Mouse (Mus musculus): Measurements from ENCODE around the gene Ttc39b.

Gene Ttc39b

GRCm38 (mm10) chr4:83323910-83324684 is at the start of gene Ttc39b:
Ttc39b (minus strand) TSS chr4:83324255.
- DNase-seq: peak; percentile 94

DNA sequence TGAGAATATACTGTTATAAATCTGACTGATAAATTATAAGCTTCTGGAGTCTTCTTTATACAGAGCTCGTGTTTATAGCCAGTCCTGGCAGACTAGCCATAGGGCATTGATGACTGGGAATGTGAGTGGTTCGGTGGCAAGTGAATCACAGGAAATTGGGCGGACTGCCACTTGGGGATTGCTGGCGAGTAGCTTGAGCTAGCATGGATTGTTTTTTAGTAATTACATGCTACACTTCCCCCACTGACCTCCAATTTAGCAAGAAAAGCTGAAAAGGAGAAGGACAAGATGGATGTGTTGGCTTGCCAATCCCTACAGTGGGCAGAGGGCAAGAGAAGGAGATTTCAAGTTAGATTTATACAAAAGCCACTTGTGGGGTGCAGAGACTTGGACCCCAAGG is 49.3 kb upstream of the Ttc39b start:
- no peak for DNase-seq

GRCm38 (mm10) chr4:83357738-83358137 is 33.7 kb upstream of the Ttc39b start:
- DNase-seq: no peak

- no peak for DNase-seq
Measured at GRCm38 (mm10) chr4:83354786-83355185, 30.7 kb upstream of the Ttc39b start.

DNA sequence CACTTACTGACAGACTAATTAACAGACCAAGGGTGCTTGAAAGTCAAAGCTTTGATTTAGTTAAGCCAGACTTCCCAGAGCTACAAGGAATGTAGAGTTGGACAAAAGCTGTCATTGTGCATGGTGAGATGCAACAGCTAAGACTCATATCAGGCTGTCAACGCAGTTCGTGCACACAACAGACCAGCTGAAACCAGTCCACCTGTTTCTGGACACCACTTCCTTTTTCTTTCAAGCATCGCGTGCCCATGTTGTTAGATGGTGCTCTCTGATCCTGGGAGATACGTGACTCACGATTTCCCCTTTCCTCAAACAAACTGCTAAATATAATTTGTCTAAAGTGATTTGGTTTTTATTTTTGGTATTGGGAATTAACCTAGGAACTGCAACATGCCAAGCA is 29.9 kb upstream of the Ttc39b start:
- no peak for DNase-seq

GRCm38 (mm10) chr4:83353276-83353675 is 29.2 kb upstream of the Ttc39b start:
- DNase-seq: no peak

DNA sequence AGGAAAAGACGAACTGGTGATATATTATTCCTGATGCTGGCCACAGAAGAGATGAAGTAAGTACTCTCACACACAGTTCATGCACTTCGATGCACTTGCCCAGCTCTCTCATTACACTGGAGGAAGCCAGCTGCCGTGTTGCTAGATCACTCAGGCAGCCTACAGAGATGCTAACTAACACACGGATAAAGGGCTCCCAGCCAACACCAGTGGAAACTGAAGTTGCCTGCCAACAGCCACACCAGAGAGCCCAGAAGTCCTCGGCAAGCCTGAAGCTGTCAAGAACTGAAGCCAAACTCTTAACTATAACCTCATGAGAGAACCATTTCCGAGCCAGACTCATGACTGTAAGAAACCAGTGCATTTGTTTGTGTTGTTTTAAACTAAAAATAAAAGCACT is 26.7 kb upstream of the Ttc39b start:
- no peak for DNase-seq

GRCm38 (mm10) chr4:83348970-83349369 is 24.9 kb upstream of the Ttc39b start:
- no peak for DNase-seq

GRCm38 (mm10) chr4:83343895-83344294 is 19.8 kb upstream of the Ttc39b start:
- no peak for DNase-seq

DNA sequence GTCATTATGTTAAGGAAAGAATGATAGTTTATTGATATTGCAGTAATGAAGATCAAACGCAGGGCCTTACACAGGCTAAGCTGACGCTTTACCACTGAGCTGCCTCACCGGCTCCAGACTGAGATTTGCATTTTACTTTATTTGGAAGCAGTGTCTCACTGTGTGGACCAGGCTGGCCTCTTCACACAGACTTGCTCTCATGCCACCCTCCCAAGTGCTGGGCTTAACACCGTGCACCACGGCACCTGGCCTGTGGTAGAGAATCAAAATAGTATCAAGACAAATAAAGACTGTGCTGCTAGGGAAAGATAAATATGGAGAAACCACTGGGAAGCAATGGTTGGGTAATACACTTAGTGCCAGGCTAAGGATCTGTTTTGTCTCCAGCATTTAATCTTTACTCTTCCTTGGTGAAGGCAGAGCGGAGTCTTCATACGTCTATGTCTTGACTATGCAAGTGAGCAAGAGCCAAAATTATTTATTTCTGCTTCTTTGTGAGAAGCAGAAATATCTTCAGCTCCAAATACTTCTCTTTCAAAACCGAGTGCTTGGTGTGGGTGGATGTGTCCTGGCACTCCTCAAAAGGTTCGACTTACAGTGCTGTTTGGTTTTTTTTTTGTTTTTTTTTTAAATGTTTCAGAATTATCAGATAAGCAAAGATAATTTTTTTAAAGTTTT is 19.2 kb upstream of the Ttc39b start:
- DNase-seq: no peak

- DNase-seq: peak; percentile 33
Measured at GRCm38 (mm10) chr4:83342268-83342970, 18.4 kb upstream of the Ttc39b start.

DNA sequence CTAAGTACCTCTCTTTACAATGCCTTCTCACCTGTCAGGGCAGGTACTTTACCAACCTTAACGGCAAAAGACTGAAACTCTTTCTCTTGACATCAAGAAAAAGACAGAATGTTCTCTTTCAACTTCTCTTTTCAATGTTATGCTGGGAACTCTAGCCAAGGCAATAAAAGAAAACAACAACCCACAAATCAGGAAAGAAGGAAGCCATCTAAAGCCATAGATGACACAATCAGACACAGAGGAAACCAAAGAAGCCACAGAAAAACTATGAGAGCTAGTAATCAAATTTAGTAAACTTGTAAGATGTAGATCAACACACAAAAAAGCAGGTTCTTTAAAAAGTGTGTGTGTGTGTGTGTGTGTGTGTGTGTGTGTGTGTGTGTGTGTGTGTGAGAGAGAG is 15.3 kb upstream of the Ttc39b start:
- DNase-seq: no peak

DNA sequence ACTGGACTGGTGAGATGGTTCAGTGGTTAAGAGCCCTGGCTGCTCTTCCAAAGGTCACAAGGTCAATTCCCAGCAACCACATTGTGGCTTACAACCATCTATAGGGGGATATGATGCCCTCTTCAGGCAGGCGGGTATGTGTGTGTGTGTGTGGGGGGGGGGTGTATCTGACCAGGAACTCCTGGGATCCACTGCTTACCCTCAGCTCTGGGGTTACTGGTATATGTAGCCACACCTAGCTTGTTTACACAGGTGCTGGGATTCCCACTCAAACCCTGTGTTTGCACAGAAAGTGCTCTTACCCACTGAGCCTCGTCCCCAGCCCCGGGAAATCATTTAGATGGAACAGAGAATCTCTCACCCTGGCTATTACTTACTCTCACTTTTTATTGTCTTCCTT is 13.7 kb upstream of the Ttc39b start:
- no peak for DNase-seq

GRCm38 (mm10) chr4:83330369-83330768 is 6.3 kb upstream of the Ttc39b start:
- no peak for DNase-seq

DNA sequence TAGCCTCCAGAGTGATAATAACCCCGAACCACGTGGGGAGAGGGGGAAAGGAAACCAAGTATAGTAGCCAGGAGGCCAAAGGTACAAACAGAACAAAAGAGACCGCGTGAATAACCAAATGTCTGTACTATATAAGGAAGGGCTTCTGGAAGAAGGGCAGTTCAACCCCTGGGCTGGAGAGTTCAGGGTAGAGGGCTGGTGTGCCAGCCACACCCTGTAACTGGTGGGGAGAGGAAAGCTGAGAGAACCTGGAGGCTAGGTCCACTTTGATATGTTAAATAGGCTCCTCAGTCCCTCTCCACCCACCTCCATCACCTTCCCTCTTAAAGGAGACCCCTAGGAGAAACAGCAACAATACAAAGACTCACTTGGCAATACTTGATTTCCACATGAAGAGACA is 5.6 kb upstream of the Ttc39b start:
- DNase-seq: no peak

GRCm38 (mm10) chr4:83328026-83328945 is 4.2 kb upstream of the Ttc39b start:
- DNase-seq: peak; percentile 27

GRCm38 (mm10) chr4:83327526-83327925 is 3.5 kb upstream of the Ttc39b start:
- DNase-seq: no peak

DNA sequence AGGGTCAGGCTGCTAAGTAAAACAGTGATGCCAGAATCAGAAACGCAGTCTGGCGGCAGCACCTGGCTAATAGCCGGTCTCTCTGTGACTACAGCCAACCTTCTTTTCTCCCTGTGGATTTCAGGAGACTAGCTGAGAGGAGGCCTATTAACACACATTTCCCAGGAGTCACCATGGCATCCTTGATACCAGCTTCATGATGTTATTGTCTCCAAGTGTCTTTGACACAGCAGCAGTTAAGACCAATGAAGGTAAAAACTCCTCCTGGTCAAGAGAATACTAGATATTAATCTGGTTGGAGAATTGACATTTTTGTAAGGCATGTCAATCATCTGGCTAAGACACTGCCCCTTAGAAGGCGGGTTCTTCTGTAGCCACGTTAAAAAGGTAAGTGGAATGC is 1.3 kb upstream of the Ttc39b start:
- no peak for DNase-seq

DNA sequence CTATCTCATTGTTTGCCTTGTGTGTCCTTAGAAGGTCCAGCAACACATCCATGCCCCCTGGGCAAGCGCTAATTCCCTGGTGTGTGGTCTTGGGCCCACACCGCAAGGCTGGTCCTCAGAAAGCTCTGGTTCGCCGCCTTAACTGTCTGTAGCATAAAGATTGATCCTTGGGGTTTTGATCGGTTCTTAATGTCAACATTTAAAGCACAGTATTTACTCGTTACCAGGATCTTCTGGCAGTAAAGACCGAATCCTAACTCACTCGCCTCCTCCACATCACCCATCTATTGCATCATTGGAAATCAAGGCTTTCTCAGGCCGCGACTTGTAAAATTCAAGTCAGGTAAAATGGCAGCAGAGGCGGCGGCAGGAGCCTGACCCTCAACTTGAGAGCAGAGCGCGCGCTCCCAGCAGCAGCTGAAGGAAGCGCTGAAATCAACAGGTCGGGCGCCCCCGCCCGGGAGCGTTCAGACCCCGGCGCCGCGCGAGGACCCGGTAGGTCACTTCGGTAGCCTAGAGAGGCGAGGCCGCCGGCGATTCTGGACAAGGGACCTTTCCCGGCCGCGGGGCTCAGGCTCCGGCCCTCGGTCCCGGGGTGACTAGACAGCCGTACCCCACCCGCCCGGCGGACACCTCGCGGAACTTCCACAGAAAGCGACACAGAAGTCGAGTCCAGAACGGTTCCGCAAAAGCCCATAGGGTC is 703 bp downstream of the Ttc39b start:
- peak; percentile 92 for DNase-seq

DNA sequence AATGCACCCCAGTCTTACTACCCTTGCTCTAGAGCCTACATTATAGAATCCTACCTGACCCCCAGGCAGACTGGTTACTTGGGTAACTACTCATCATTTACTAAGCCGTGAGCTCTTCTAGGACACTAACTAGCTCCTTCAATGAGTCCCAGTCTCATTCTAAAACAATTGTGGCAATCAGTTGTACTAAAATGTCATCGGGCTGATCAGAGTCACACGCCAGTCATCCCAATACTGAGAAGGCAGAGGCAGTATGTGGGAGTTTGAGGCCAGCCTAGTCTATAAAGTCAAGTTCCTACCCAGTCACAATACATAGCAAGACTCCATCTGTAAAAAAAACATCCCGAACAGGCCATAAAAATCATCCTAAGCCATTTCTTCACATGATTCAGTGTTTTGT is 4.3 kb downstream of the Ttc39b start:
- DNase-seq: no peak

DNA sequence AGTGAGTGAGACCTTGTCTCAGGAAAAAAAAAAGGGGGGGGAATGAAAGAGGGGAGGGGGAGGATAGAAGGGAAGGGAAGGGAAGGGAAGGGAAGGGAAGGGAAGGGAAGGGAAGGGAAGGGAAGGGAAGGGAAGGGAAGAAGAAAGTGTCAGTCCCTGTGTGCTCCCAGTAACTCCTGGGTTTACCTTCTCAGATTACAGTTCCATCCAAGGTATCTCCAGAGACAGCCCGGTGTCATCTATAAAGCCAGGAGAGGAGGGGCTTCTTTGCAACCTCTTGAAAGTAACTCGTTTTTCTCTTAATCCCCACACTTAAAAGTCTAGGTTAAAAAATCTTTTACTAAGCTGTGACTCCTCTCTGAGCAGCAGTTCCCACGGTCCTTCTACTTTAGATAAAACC is 5.3 kb downstream of the Ttc39b start:
- DNase-seq: no peak

- DNase-seq: no peak
Measured at GRCm38 (mm10) chr4:83317826-83318348, 6.2 kb downstream of the Ttc39b start.

Data from embryo, embryonic 11 days (tissue).